Mouse (Mus musculus): Measurements from ENCODE around the gene Hoxd9.

DNA sequence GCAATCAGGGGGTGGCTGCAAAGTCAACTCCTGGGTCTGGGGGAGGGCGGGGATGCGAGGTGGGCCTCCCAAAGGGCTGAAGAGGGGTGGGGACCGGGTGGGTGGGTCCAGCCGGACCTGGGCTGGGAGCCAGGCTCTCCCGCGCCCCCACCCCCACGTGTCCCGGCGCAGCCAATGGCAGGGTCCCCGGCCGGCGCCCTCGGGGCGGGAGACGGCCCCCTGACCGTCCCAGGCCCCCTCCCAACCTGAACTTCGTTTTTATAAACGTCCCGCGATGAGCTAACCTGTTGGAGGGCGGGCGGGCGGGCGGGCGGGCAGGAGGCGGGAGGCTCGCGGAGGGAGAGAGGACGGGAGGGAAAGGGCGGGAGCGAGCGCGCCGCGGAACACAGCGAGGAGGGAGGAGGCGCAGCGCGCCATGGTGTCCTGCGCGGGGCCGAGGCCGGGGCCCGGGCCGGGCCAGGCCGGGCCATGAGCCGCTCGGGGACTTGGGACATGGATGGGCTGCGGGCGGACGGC lies 29.6 kb upstream of the Hoxd9 start, which contains the start of gene Hoxd13:
- TF ChIP-seq CTCF (IDR thresholded peaks at IDR 0.05; ENCODE audit: borderline replicate concordance, control insufficient read depth, extremely low read depth, insufficient read depth, low read length, poor library complexity) (no peak), POLR2A (IDR thresholded peaks at IDR 0.05; ENCODE audit: control insufficient read depth, extremely low read depth, insufficient read depth, low read length, poor library complexity) (no peak)

Data from thymus, adult 2 months (tissue).